Mouse (Mus musculus) liver, postnatal 0 days (tissue): ENCODE measurements around the gene Igf2bp3.

ENCODE experiments used
- CTCF ChIP-seq: sonication (generic); IDR thresholded peaks from 2 replicates; pipeline ENCODE4 v1.5.1; 2016; ENCODE audit warnings: antibody characterized with exemption, low read depth
- EP300 ChIP-seq: IDR thresholded peaks from 2 replicates; pipeline ENCODE4 v1.6.1; 2016; ENCODE audit warnings: antibody characterized with exemption, low read depth, mild to moderate bottlenecking

DNA sequence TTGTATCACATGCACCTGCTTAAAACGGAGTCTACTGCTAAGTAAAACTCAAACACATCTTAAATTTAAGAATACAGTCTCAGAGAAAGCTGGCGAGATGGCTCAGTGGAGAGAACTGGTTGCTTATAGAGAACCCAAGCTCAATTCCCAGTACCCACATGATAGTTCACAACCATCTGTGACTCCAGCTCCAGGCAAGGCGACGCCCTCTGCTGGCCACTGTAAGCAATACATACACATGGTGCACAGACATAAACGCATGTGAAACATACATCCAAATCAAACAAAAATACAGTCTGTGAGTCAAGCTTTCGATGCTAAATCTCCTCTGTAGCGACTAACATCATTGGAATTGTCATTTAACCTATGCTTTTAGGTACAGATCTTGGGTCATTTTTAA lies 27.5 kb downstream of the Igf2bp3 start:
- peak; percentile 55 for TF ChIP-seq CTCF
- no peak for TF ChIP-seq EP300
